In genomic region chr1:133889949-133890598, GRCm38 (mm10) we compare ENCODE assay signal across 9 mouse cellular contexts. TPM values are rescaled to one million over a fixed set of nuclear protein-coding genes. Genes with fewer than 3 reads are reported as not detected.
DNase-seq lines count a peak whose midpoint lies in the region; ATAC-seq and TF ChIP-seq lines count a peak whose summit lies in the region.
"Had no signal": no experiment of that assay in that cellular context is flagged by ENCODE, and none has a peak within 500 bp of the region (broad histone marks: within the 10 kb centered on the region; RNA-seq: fewer than 3 reads in every experiment).

No protein-coding gene starts in this region.

- no peaks in the 10 kb centered on the region; the same call in 1 of the 2 replicates for H3K27me3 ChIP-seq in hindbrain, embryonic 12.5 days
- peaks cover 49% of the 10 kb centered on the region for H3K27me3 ChIP-seq in midbrain, embryonic 10.5 days (ENCODE audit: low read depth, poor library complexity, severe bottlenecking)
- H3K27me3 ChIP-seq in thymus, adult 2 months (ENCODE audit: control insufficient read depth, insufficient read depth, low read length): no peaks in the 10 kb centered on the region

- intact Hi-C loops in heart, postnatal 10 days (cut with DNase I): loop anchor here (2.0 kb wide), 1 partner anchor 25 kb away; no protein-coding TSS in a partner anchor
- intact Hi-C loops in left cerebral cortex, postnatal 36 days (cut with DNase I): loop anchor here (5.0 to 10.0 kb wide), 3 partner anchors 48 to 255 kb away; partner anchors contain the start of gene Atp2b4

- WGBS in hindbrain, embryonic 12.5 days: 15% methylated on average over 20 of the region's 20 CpGs
- WGBS in midbrain, embryonic 10.5 days: 20% methylated on average over 20 of the region's 20 CpGs
- 70% methylated on average over 20 of the region's 20 CpGs for WGBS in thymus, adult 2 months

- H3K4me2 ChIP-seq in hindbrain, embryonic 12.5 days (replicated peaks): peak overlapping the region; percentile 30

- no peak for TF ChIP-seq CTCF in thymus, adult 2 months (IDR thresholded peaks at IDR 0.05; ENCODE audit: borderline replicate concordance, control insufficient read depth, extremely low read depth, insufficient read depth, low read length, poor library complexity)

- no peak overlapping the region for H3K9ac ChIP-seq in hindbrain, embryonic 12.5 days

- peaks cover 74% of the 10 kb centered on the region for H3K4me1 ChIP-seq in hindbrain, embryonic 12.5 days
- H3K4me1 ChIP-seq in midbrain, embryonic 10.5 days: peaks cover 80% of the 10 kb centered on the region
- peaks cover 16% of the 10 kb centered on the region for H3K4me1 ChIP-seq in thymus, adult 2 months (replicated peaks; ENCODE audit: control insufficient read depth, insufficient read depth, low read length)

- 0 out of 2 replicates have a peak overlapping the region, but pooled peaks have one; percentile 7 for H3K27ac ChIP-seq in hindbrain, embryonic 12.5 days
- peak overlapping the region; percentile 70 for H3K27ac ChIP-seq in midbrain, embryonic 10.5 days (replicated peaks)
- H3K27ac ChIP-seq in thymus, adult 2 months (ENCODE audit: control insufficient read depth, insufficient read depth, low read length): no peak overlapping the region

- peak; percentile 96 for DNase-seq in heart, adult 11 months
- no peak for DNase-seq in heart, postnatal 10 days
- peak; percentile 54 for DNase-seq in embryo, embryonic 9.5 days (ENCODE audit: extremely low spot score)
- peak; percentile 57 for DNase-seq in midbrain, embryonic 10.5 days (ENCODE audit: low spot score)
- DNase-seq in left cerebral cortex, postnatal 36 days (ENCODE audit: low spot score in 2 of 2): no peak
- no peak for DNase-seq in thymus, adult 2 months
- no peak for DNase-seq in right cerebral cortex, postnatal 25 days
- DNase-seq: right cerebral cortex, postnatal 4 days had no signal

- TF ChIP-seq POLR2A in thymus, adult 2 months (IDR thresholded peaks at IDR 0.05; ENCODE audit: control insufficient read depth, extremely low read depth, insufficient read depth, low read length, poor library complexity): no peak

- H3K9me3 ChIP-seq in hindbrain, embryonic 12.5 days (replicated peaks): no peaks in the 10 kb centered on the region
- H3K9me3 ChIP-seq in midbrain, embryonic 10.5 days (replicated peaks): no peaks in the 10 kb centered on the region

- H3K4me3 ChIP-seq in hindbrain, embryonic 12.5 days: no peak overlapping the region
- H3K4me3 ChIP-seq in midbrain, embryonic 10.5 days: peak overlapping the region; percentile 44
- no peak overlapping the region for H3K4me3 ChIP-seq in thymus, adult 2 months (ENCODE audit: control insufficient read depth, insufficient read depth, low read length)

- ATAC-seq in hindbrain, embryonic 12.5 days (ENCODE audit: low FRiP score): peak; percentile 33; the same call in 1 of the 2 replicates

- H3K36me3 ChIP-seq in hindbrain, embryonic 12.5 days: no peaks in the 10 kb centered on the region
- no peaks in the 10 kb centered on the region for H3K36me3 ChIP-seq in midbrain, embryonic 10.5 days
- H3K36me3 ChIP-seq in thymus, adult 2 months (ENCODE audit: control insufficient read depth, insufficient read depth, low read length): no peaks in the 10 kb centered on the region

RNA-seq across cellular contexts. Expression of gene Optc, which starts 17.7 kb away (rescaled TPM):
- under 1 TPM; 0.35 to 0.67 TPM for total RNA-seq in heart, postnatal 10 days (2021)
- 2.0 and 4.0 TPM in 2 replicates for polyA plus RNA-seq in hindbrain, embryonic 12.5 days (2016; fragmentation: Nextera tagmentation; extraction: Ambion mirVana)
- 0.86 and 1.7 TPM in 2 replicates for polyA plus RNA-seq in midbrain, embryonic 10.5 days (2016; fragmentation: Nextera tagmentation; extraction: Ambion mirVana)
- total RNA-seq in left cerebral cortex, postnatal 36 days (2021): 1 to 10 TPM in 1 of 2 experiments, under 1 TPM in 1; 0.37 to 1.4 TPM
- 0.91 and 1.0 TPM in 2 replicates for polyA plus RNA-seq in thymus, adult 2 months (2012; rRNA removed)

RNA-seq across cellular contexts. Expression of gene Prelp, which starts 31.1 kb away (rescaled TPM):
- total RNA-seq in heart, postnatal 10 days (2021): 10 to 100 TPM; 27.2 TPM
- 7.2 and 10.5 TPM in 2 replicates for polyA plus RNA-seq in hindbrain, embryonic 12.5 days (2016; fragmentation: Nextera tagmentation; extraction: Ambion mirVana)
- 0.31 and 0.67 TPM in 2 replicates for polyA plus RNA-seq in midbrain, embryonic 10.5 days (2016; fragmentation: Nextera tagmentation; extraction: Ambion mirVana)
- 10 to 100 TPM in 1 of 2 experiments, 1 to 10 TPM in 1; 7.9 to 11.6 TPM for total RNA-seq in left cerebral cortex, postnatal 36 days (2021)
- 10.7 and 13.3 TPM in 2 replicates for polyA plus RNA-seq in thymus, adult 2 months (2012; rRNA removed)

Comparison
In these comparisons a context has a peak if more than half of its experiments do, and no peak if none do; other contexts are left out.
1. DNase-seq: peak in heart, adult 11 months (single experiment), embryo, embryonic 9.5 days (single experiment) and midbrain, embryonic 10.5 days (single experiment); none in heart, postnatal 10 days (0 of 2), left cerebral cortex, postnatal 36 days (0 of 2), thymus, adult 2 months (single experiment) and right cerebral cortex, postnatal 25 days (single experiment).